Mouse (Mus musculus): ENCODE measurements at regions not wholly inside any gene's neighbourhood (a gene's known extent, or its start where the extent isn't known, plus 50 kb on each side); places are given as distances from the start of the nearest gene placed in this dataset.

DNA sequence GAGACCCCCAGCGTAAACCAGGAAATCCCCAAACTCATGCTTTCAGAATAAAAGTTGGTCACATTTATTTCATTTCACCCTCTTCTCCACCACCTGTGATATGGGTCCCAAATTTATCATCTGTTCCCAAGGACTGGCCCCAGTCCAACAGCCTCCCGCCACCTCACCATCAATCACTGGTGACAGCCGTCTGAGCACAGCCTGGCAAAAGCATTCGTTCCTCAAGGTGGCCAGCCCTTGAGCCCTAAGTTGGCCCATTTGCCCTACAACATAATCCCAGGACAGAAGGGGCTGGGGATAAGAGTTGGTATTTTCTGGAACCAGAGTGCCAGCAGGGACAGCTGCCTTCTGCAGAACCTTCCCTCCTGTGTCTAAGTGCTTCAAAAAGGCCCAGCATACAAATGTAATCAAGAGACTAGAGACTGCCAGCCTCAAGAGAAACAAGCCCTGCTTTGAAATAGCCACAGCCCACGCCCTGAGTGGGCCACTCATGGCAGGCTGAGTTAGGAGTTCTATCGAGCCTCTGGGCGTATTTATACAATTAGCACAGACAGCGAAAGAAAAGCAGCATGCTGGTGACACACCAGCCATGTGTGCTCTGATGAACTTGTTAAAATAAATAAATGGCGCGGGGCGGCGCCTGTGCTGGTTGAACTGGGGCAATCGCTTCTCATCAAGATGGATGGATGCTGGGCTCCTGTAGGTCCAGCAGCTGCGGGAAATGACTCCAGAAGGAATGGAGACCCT is 107.9 kb upstream of the Irx3 start:
- no peak overlapping the region for H3K4me2 ChIP-seq (replicated peaks; ENCODE audit: low read depth)
- 62% methylated on average over 14 of the region's 14 CpGs for WGBS
- TF ChIP-seq CTCF (IDR thresholded peaks at IDR 0.05; ENCODE audit: low read depth) = no peak
- H3K4me1 ChIP-seq (replicated peaks; ENCODE audit: control insufficient read depth, insufficient read depth, low read length) = no peaks in the 10 kb centered on the region
- no peak overlapping the region for H3K9ac ChIP-seq (ENCODE audit: low read depth, low read length)
- no peak overlapping the region for H3K27ac ChIP-seq (ENCODE audit: low read depth, low read length)
- no peak for ATAC-seq
- H3K27me3 ChIP-seq (replicated peaks; ENCODE audit: control insufficient read depth, insufficient read depth, low read length) = no peaks in the 10 kb centered on the region
- no peaks in the 10 kb centered on the region for H3K9me3 ChIP-seq (ENCODE audit: control insufficient read depth)
- H3K4me3 ChIP-seq (ENCODE audit: low read depth, low read length) = no peak overlapping the region
- H3K36me3 ChIP-seq (ENCODE audit: control insufficient read depth, insufficient read depth) = no peaks in the 10 kb centered on the region

DNA sequence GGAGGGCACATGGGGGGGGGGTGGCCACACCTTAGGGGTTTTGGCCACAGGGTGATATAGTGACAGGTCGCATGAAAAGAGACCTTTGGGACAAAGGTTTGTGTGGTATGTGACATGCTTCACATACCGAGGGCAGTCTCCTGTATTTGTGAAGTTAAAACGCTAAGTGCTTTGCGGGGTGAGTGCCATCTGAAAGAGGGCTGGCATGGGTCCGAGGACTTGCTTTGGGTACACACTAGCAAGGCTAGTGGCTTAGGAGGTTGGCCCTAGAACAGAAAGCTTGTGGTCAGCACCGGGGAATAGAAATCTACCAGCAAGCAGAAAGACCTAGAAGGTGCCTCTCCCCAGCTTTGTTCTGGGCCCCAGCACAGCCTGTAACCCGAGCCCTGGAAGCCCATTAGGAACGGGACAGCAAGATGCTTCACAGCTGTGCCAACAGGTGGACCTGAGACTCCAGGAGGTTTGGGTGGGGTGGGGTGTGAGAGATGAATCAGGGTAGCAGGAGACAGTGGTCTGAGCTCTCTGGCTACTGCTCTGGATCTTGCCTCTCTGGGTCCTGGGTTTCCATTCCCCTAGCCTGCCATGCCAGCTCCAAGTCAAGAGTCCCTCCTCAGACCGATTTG is 107.0 kb upstream of the Irx3 start:
- Histone ChIP-seq H3K9ac (ENCODE audit: low read depth, low read length) (no peak overlapping the region), H3K27ac (ENCODE audit: low read depth, low read length) (no peak overlapping the region), H3K4me3 (ENCODE audit: low read depth, low read length) (no peak overlapping the region), H3K9me3 (ENCODE audit: control insufficient read depth) (no peaks in the 10 kb centered on the region), H3K27me3 (replicated peaks; ENCODE audit: control insufficient read depth, insufficient read depth, low read length) (no peaks in the 10 kb centered on the region), H3K4me2 (replicated peaks; ENCODE audit: low read depth) (no peak overlapping the region), H3K36me3 (ENCODE audit: control insufficient read depth, insufficient read depth) (no peaks in the 10 kb centered on the region), H3K4me1 (replicated peaks; ENCODE audit: control insufficient read depth, insufficient read depth, low read length) (no peaks in the 10 kb centered on the region)
- TF ChIP-seq CTCF (IDR thresholded peaks at IDR 0.05; ENCODE audit: low read depth) = no peak
- ATAC-seq = no peak
- WGBS = 71% methylated on average over 9 of the region's 9 CpGs

DNA sequence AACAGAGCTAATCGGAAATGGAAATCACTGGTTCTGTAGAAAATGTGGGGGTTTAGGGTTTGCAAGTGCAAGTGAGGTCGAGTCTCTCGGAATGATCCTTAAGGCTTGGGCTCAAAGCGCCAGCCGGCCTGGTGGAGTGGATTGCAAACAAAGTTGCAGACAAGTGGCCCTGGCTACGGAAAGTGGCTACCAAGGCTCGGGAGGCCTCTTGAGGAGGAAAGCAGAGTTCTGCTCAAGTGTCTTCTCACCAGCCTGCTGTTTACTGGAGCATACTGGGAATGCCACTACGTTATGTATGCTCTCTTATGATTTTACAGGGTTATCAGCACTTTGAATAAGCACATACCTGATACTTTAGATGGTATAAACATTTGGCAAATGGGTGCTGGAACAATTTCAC is 105.3 kb upstream of the Irx3 start:
- Histone ChIP-seq H3K9ac (ENCODE audit: low read depth, low read length) (no peak overlapping the region), H3K27ac (ENCODE audit: low read depth, low read length) (no peak overlapping the region), H3K36me3 (ENCODE audit: control insufficient read depth, insufficient read depth) (no peaks in the 10 kb centered on the region), H3K4me3 (ENCODE audit: low read depth, low read length) (no peak overlapping the region), H3K9me3 (ENCODE audit: control insufficient read depth) (no peaks in the 10 kb centered on the region), H3K4me1 (replicated peaks; ENCODE audit: control insufficient read depth, insufficient read depth, low read length) (no peaks in the 10 kb centered on the region), H3K27me3 (replicated peaks; ENCODE audit: control insufficient read depth, insufficient read depth, low read length) (no peaks in the 10 kb centered on the region), H3K4me2 (replicated peaks; ENCODE audit: low read depth) (no peak overlapping the region)
- no peak for TF ChIP-seq CTCF (IDR thresholded peaks at IDR 0.05; ENCODE audit: low read depth)
- 84% methylated on average over 8 of the region's 8 CpGs for WGBS
- ATAC-seq = no peak

DNA sequence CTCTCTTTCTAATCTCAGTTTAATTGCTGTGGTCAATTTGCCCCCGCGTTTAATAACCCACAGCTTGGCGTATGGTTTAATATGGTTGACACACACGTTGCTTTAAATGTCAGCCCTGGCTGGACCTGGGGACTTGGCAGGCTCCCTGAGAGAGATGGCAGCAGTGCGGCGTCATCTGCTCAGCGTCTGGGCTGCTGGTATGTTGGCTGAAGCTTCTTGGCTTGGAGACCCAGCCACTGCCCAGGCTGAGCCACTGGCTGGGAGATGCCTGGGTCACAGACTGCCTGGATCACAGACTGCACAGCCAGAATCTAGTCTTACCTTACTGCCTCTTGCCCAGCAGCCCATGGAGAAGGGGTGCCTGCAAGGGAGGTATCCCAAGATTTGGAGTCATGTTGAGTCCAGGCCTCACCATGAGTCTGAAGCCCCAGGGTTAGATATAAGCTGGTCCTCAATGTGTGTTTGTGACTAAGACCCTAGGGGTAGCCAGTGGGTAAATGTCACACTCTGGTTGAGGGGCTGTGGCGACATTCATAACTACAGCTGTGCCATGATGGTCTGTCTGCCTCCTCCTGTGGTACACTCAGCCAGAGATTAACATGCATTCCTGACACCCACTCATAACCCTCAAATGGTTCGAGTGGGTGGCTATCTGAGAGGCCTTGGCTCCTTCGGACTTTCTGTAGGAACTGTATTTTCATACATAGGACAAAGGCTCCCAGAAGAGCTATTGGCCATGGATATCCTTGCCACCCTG is 99.8 kb upstream of the Irx3 start:
- ATAC-seq = no peak
- 82% methylated on average over 10 of the region's 10 CpGs for WGBS
- Histone ChIP-seq H3K4me3 (ENCODE audit: low read depth, low read length) (no peak overlapping the region), H3K4me1 (replicated peaks; ENCODE audit: control insufficient read depth, insufficient read depth, low read length) (0 out of 2 replicates have a peak, but pooled peaks cover 3% of the 10 kb centered on the region), H3K9ac (ENCODE audit: low read depth, low read length) (no peak overlapping the region), H3K4me2 (replicated peaks; ENCODE audit: low read depth) (no peak overlapping the region), H3K27me3 (replicated peaks; ENCODE audit: control insufficient read depth, insufficient read depth, low read length) (no peaks in the 10 kb centered on the region), H3K36me3 (ENCODE audit: control insufficient read depth, insufficient read depth) (no peaks in the 10 kb centered on the region), H3K27ac (ENCODE audit: low read depth, low read length) (no peak overlapping the region), H3K9me3 (ENCODE audit: control insufficient read depth) (no peaks in the 10 kb centered on the region)
- TF ChIP-seq CTCF (IDR thresholded peaks at IDR 0.05; ENCODE audit: low read depth) = no peak

DNA sequence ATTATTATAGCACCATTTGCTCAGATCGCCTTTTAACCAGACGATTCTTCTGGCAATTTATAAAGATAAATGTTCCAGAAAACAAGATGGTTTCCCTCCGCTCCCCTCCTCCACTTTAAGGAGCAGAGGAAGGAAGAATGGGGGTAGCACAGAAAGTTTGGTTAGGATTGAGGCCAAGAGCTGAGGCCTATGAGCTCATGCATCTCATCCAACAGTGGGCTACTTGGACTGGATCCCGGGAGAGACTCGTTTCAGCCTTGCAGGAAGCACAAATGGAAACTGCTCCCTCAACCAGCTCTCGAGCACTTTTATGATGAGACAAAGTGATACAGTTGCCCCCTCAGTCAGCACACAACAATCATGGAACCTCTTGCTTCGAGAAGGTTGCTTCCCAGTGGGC is 97.9 kb upstream of the Irx3 start:
- no peak overlapping the region for H3K9ac ChIP-seq (ENCODE audit: low read depth, low read length)
- no peaks in the 10 kb centered on the region for H3K9me3 ChIP-seq (ENCODE audit: control insufficient read depth)
- TF ChIP-seq CTCF (IDR thresholded peaks at IDR 0.05; ENCODE audit: low read depth) = no peak
- H3K36me3 ChIP-seq (ENCODE audit: control insufficient read depth, insufficient read depth) = no peaks in the 10 kb centered on the region
- H3K27me3 ChIP-seq (replicated peaks; ENCODE audit: control insufficient read depth, insufficient read depth, low read length) = no peaks in the 10 kb centered on the region; the same call in 1 of the 2 replicates
- no peak overlapping the region for H3K4me3 ChIP-seq (ENCODE audit: low read depth, low read length)
- 0 out of 2 replicates have a peak, but pooled peaks cover 3% of the 10 kb centered on the region for H3K4me1 ChIP-seq (replicated peaks; ENCODE audit: control insufficient read depth, insufficient read depth, low read length)
- WGBS = 61% methylated on average over 7 of the region's 7 CpGs
- H3K4me2 ChIP-seq (replicated peaks; ENCODE audit: low read depth) = no peak overlapping the region
- ATAC-seq = no peak
- no peak overlapping the region for H3K27ac ChIP-seq (ENCODE audit: low read depth, low read length)

DNA sequence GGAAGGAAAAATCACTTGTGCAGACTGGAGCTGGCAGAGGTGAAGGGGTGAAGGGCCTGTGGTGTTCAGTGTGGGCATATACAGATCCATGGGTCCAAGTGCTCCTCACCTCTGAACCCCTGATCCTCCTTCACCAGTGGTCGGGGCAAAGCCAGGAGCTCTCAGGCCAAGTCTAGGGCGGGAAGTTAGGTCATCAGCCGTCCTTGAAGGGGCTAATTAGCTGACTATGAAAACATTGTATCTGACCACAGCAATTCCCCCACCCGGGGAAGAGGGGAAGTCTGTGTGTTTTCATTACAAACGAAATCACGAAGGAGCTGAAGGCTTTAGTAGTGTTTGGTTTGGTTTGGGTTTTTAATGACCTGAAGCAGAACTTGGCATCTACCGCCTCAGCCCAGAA is 95.5 kb upstream of the Irx3 start:
- no peak for ATAC-seq
- Histone ChIP-seq H3K9me3 (ENCODE audit: control insufficient read depth) (no peaks in the 10 kb centered on the region), H3K9ac (ENCODE audit: low read depth, low read length) (no peak overlapping the region), H3K27me3 (replicated peaks; ENCODE audit: control insufficient read depth, insufficient read depth, low read length) (peaks cover 3% of the 10 kb centered on the region; the same call in 1 of the 2 replicates), H3K36me3 (ENCODE audit: control insufficient read depth, insufficient read depth) (no peaks in the 10 kb centered on the region), H3K4me3 (ENCODE audit: low read depth, low read length) (no peak overlapping the region), H3K4me2 (replicated peaks; ENCODE audit: low read depth) (no peak overlapping the region), H3K27ac (ENCODE audit: low read depth, low read length) (no peak overlapping the region), H3K4me1 (replicated peaks; ENCODE audit: control insufficient read depth, insufficient read depth, low read length) (0 out of 2 replicates have a peak, but pooled peaks cover 3% of the 10 kb centered on the region)
- 44% methylated on average over 7 of the region's 7 CpGs for WGBS
- no peak for TF ChIP-seq CTCF (IDR thresholded peaks at IDR 0.05; ENCODE audit: low read depth)
